ENCODE assay signal across 24 mouse cellular contexts in the genomic region with DNA sequence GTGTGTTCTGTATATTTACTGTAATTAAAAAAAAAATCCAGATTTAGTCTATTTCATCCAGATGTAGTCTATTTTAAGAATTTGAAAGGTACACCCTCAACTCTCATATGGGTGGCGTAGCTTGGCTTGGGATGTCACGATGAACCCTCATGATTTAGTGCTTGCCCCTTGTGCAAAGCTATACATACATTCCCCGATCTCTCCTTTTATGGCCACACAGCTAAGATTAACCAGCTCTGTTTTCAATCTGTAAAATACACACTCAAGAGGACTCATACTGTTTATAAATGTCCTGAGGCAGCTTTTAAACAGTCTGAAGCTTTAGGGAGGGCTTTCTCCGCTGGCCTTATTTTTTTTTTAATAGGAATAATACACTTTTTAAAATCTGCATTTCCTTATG. TPM values are rescaled to one million over a fixed set of nuclear protein-coding genes. Genes with fewer than 3 reads are reported as not detected.
DNase-seq lines count a peak whose midpoint lies in the region; ATAC-seq and TF ChIP-seq lines count a peak whose summit lies in the region.
"Had no signal": no experiment of that assay in that cellular context is flagged by ENCODE, and none has a peak within 500 bp of the region (broad histone marks: within the 10 kb centered on the region; RNA-seq: fewer than 3 reads in every experiment).

No protein-coding gene starts in this region.

- no peak for TF ChIP-seq CTCF in forebrain, postnatal 0 days (IDR thresholded peaks at IDR 0.05; ENCODE audit: low read depth)

- peaks cover 25% of the 10 kb centered on the region for H3K4me1 ChIP-seq in lung, embryonic 16.5 days (replicated peaks; ENCODE audit: control insufficient read depth, insufficient read depth, low read length)
- H3K4me1 ChIP-seq in intestine, embryonic 15.5 days (replicated peaks), result peaks cover 11% of the 10 kb centered on the region; the same call in 1 of the 2 replicates
- peaks cover 12% of the 10 kb centered on the region for H3K4me1 ChIP-seq in intestine, embryonic 16.5 days (ENCODE audit: control insufficient read depth, insufficient read depth, low read length)
- H3K4me1 ChIP-seq in stomach, embryonic 16.5 days (ENCODE audit: control insufficient read depth, insufficient read depth, low read length), result peaks cover 9% of the 10 kb centered on the region
- no peaks in the 10 kb centered on the region for H3K4me1 ChIP-seq in forebrain, postnatal 0 days (ENCODE audit: insufficient read depth)

- no peak overlapping the region for H3K4me3 ChIP-seq in lung, embryonic 16.5 days (ENCODE audit: low read length)
- H3K4me3 ChIP-seq in intestine, embryonic 15.5 days (replicated peaks), result no peak overlapping the region
- no peak overlapping the region for H3K4me3 ChIP-seq in intestine, embryonic 16.5 days (ENCODE audit: low read length)
- H3K4me3 ChIP-seq in stomach, embryonic 16.5 days (replicated peaks; ENCODE audit: low read length), result no peak overlapping the region
- no peak overlapping the region for H3K4me3 ChIP-seq in forebrain, postnatal 0 days (ENCODE audit: low read depth, low read length)
- H3K4me3 ChIP-seq: embryonic facial prominence, embryonic 13.5 days; embryonic facial prominence, embryonic 15.5 days; erythroblast, embryonic 14.5 days; forebrain, embryonic 13.5 days; forebrain, embryonic 15.5 days had no signal

- H3K9ac ChIP-seq in lung, embryonic 16.5 days (ENCODE audit: low read length), result no peak overlapping the region
- H3K9ac ChIP-seq in intestine, embryonic 15.5 days, result no peak overlapping the region
- no peak overlapping the region for H3K9ac ChIP-seq in intestine, embryonic 16.5 days (ENCODE audit: low read depth, low read length)
- no peak overlapping the region for H3K9ac ChIP-seq in stomach, embryonic 16.5 days (ENCODE audit: low read length)
- no peak overlapping the region for H3K9ac ChIP-seq in forebrain, postnatal 0 days
- H3K9ac ChIP-seq: embryonic facial prominence, embryonic 13.5 days; embryonic facial prominence, embryonic 15.5 days; forebrain, embryonic 13.5 days; forebrain, embryonic 15.5 days had no signal

- no peak overlapping the region for H3K27ac ChIP-seq in lung, embryonic 16.5 days (ENCODE audit: low read length)
- no peak overlapping the region for H3K27ac ChIP-seq in intestine, embryonic 15.5 days
- H3K27ac ChIP-seq in intestine, embryonic 16.5 days (ENCODE audit: low read length), result 0 out of 2 replicates have a peak overlapping the region, but pooled peaks have one; percentile 16
- H3K27ac ChIP-seq in stomach, embryonic 16.5 days (ENCODE audit: low read length), result peak overlapping the region; percentile 59; the same call in 1 of the 2 replicates
- no peak overlapping the region for H3K27ac ChIP-seq in forebrain, postnatal 0 days (ENCODE audit: low read depth, low read length)
- H3K27ac ChIP-seq: embryonic facial prominence, embryonic 13.5 days; embryonic facial prominence, embryonic 15.5 days; forebrain, embryonic 13.5 days; forebrain, embryonic 15.5 days had no signal

- WGBS in lung, embryonic 16.5 days, result 75% methylated on average over 4 of the region's 4 CpGs
- 45% methylated on average over 4 of the region's 4 CpGs for WGBS in intestine, embryonic 15.5 days
- 48% methylated on average over 4 of the region's 4 CpGs for WGBS in intestine, embryonic 16.5 days
- 53% methylated on average over 4 of the region's 4 CpGs for WGBS in stomach, embryonic 16.5 days
- 91% methylated on average over 4 of the region's 4 CpGs for WGBS in forebrain, postnatal 0 days

- H3K27me3 ChIP-seq in lung, embryonic 16.5 days (ENCODE audit: control insufficient read depth, insufficient read depth, low read depth, low read length), result no peaks in the 10 kb centered on the region
- no peaks in the 10 kb centered on the region for H3K27me3 ChIP-seq in intestine, embryonic 15.5 days (replicated peaks)
- H3K27me3 ChIP-seq in intestine, embryonic 16.5 days (replicated peaks; ENCODE audit: control insufficient read depth, insufficient read depth, low read length), result no peaks in the 10 kb centered on the region
- no peaks in the 10 kb centered on the region for H3K27me3 ChIP-seq in stomach, embryonic 16.5 days (ENCODE audit: control insufficient read depth, insufficient read depth, low read length)
- H3K27me3 ChIP-seq in forebrain, postnatal 0 days (ENCODE audit: insufficient read depth, low read length), result no peaks in the 10 kb centered on the region
- H3K27me3 ChIP-seq: embryonic facial prominence, embryonic 13.5 days; embryonic facial prominence, embryonic 15.5 days; forebrain, embryonic 15.5 days had no signal

- peak; percentile 9; the same call in 1 of the 2 replicates for ATAC-seq in lung, embryonic 16.5 days (ENCODE audit: low read depth)
- peak; percentile 55 for ATAC-seq in intestine, embryonic 15.5 days
- ATAC-seq in intestine, embryonic 16.5 days, result peak; percentile 53; the same call in 1 of the 2 replicates
- peak; percentile 73; the same call in 1 of the 2 replicates for ATAC-seq in stomach, embryonic 16.5 days (ENCODE audit: insufficient read depth, low FRiP score)
- ATAC-seq in forebrain, postnatal 0 days, result no peak
- ATAC-seq: forebrain, embryonic 13.5 days; forebrain, embryonic 15.5 days had no signal

- DNase-seq in lung, postnatal 25 days (ENCODE audit: low spot score), result no peak
- DNase-seq in forebrain, postnatal 0 days, result no peak
- no peak for DNase-seq in layer of hippocampus, postnatal 36 days
- DNase-seq: adrenal gland, adult 2 months; adrenal gland, postnatal 10 days; adrenal gland, postnatal 25 days; cerebellum, adult 11 months; cerebellum, adult 18-20 months; cerebellum, adult 8-10 months; cerebellum, adult 9-11 months; cerebellum, postnatal 14 days; cerebellum, postnatal 36 days; embryo, embryonic 11 days had no signal

- no peaks in the 10 kb centered on the region for H3K36me3 ChIP-seq in lung, embryonic 16.5 days (ENCODE audit: control insufficient read depth, insufficient read depth, low read length)
- no peaks in the 10 kb centered on the region for H3K36me3 ChIP-seq in intestine, embryonic 15.5 days
- H3K36me3 ChIP-seq in intestine, embryonic 16.5 days (ENCODE audit: control insufficient read depth, insufficient read depth, low read length), result no peaks in the 10 kb centered on the region
- 0 out of 2 replicates have a peak, but pooled peaks cover 6% of the 10 kb centered on the region for H3K36me3 ChIP-seq in stomach, embryonic 16.5 days (ENCODE audit: control insufficient read depth, insufficient read depth, low read length)
- no peaks in the 10 kb centered on the region for H3K36me3 ChIP-seq in forebrain, postnatal 0 days (ENCODE audit: insufficient read depth)
- H3K36me3 ChIP-seq: embryonic facial prominence, embryonic 13.5 days; embryonic facial prominence, embryonic 15.5 days had no signal

- no peaks in the 10 kb centered on the region for H3K9me3 ChIP-seq in lung, embryonic 16.5 days (ENCODE audit: control insufficient read depth, low read length)
- no peaks in the 10 kb centered on the region for H3K9me3 ChIP-seq in intestine, embryonic 15.5 days
- no peaks in the 10 kb centered on the region for H3K9me3 ChIP-seq in intestine, embryonic 16.5 days (ENCODE audit: control insufficient read depth, low read length)
- no peaks in the 10 kb centered on the region; the same call in 1 of the 2 replicates for H3K9me3 ChIP-seq in stomach, embryonic 16.5 days (replicated peaks; ENCODE audit: control insufficient read depth, low read length)
- no peaks in the 10 kb centered on the region for H3K9me3 ChIP-seq in forebrain, postnatal 0 days (ENCODE audit: low read length)
- H3K9me3 ChIP-seq: embryonic facial prominence, embryonic 13.5 days; embryonic facial prominence, embryonic 15.5 days; forebrain, embryonic 13.5 days; forebrain, embryonic 15.5 days had no signal

- H3K4me2 ChIP-seq in lung, embryonic 16.5 days (ENCODE audit: low read depth, low read length), result no peak overlapping the region
- no peak overlapping the region for H3K4me2 ChIP-seq in intestine, embryonic 15.5 days (replicated peaks)
- H3K4me2 ChIP-seq in intestine, embryonic 16.5 days (ENCODE audit: low read depth, low read length), result no peak overlapping the region
- no peak overlapping the region for H3K4me2 ChIP-seq in stomach, embryonic 16.5 days (ENCODE audit: low read depth, low read length)
- no peak overlapping the region for H3K4me2 ChIP-seq in forebrain, postnatal 0 days (ENCODE audit: low read depth)
- H3K4me2 ChIP-seq: embryonic facial prominence, embryonic 13.5 days; embryonic facial prominence, embryonic 15.5 days; forebrain, embryonic 13.5 days; forebrain, embryonic 15.5 days had no signal

RNA-seq across cellular contexts. Expression of a gene that starts 49.8 kb away (rescaled TPM):
- polyA plus RNA-seq in lung, embryonic 16.5 days (2015; fragmentation: Nextera tagmentation; extraction: Ambion mirVana), result 8.9 and 9.5 TPM in 2 replicates
- polyA plus RNA-seq in intestine, embryonic 15.5 days (2015; fragmentation: Nextera tagmentation; extraction: Ambion mirVana), result 5.0 and 5.5 TPM in 2 replicates
- 4.0 and 4.1 TPM in 2 replicates for polyA plus RNA-seq in intestine, embryonic 16.5 days (2015; fragmentation: Nextera tagmentation; extraction: Ambion mirVana)
- polyA plus RNA-seq in stomach, embryonic 16.5 days (2015; fragmentation: Nextera tagmentation; extraction: Ambion mirVana), result 4.1 and 6.1 TPM in 2 replicates
- 21.4 and 25.7 TPM in 2 replicates for total RNA-seq in forebrain, postnatal 0 days (2014; rRNA removed)
- 6.7 and 8.5 TPM in 2 replicates for polyA plus RNA-seq in forebrain, postnatal 0 days (2015; fragmentation: Nextera tagmentation; extraction: Ambion mirVana)
- total RNA-seq in layer of hippocampus, postnatal 36 days (2021), result 10 to 100 TPM; 39.8 to 42.8 TPM
- total RNA-seq: common myeloid progenitor, adult 5-6 weeks; MEL had no signal
- polyA plus RNA-seq: erythroblast, embryonic 14.5 days had no signal

Comparison
In these comparisons a context has a peak if more than half of its experiments do, and no peak if none do; other contexts are left out.
1. H3K27ac ChIP-seq: peak in intestine, embryonic 16.5 days (single experiment) and stomach, embryonic 16.5 days (single experiment); none in lung, embryonic 16.5 days (single experiment), intestine, embryonic 15.5 days (single experiment) and forebrain, postnatal 0 days (single experiment).